In the genomic region with DNA sequence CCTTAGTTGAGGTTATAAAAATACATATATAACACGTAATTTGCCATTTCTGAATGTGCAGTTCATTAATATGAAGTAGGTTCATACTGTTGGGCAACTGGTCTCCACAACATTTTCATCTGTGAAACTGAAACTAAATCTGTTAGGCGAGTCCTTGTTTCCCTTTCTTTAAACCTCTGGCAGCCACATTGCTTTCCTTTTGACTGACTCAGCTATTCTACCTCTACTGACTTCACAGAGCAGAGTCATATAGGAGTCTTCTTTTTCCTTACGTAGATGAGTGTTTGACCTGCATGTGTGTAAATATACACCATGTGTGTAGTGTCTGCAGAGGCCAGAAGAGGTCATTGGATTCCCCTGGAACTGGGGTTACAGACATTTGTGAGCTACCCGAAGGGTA, we compare ENCODE assay signal across 23 mouse cellular contexts.
DNase-seq lines count a peak whose midpoint lies in the region; ATAC-seq lines count a peak whose summit lies in the region.
"Had no signal": no experiment of that assay in that cellular context is flagged by ENCODE, and none has a peak within 500 bp of the region (broad histone marks: within the 10 kb centered on the region; RNA-seq: fewer than 3 reads in every experiment).

No protein-coding gene starts in this region.

- DNase-seq in heart, adult 11 months: peak; percentile 45
- DNase-seq in heart, postnatal 4 days: no peak
- DNase-seq in adipocyte (ENCODE audit: low spot score): peak; percentile 40
- peak; percentile 38 for DNase-seq in induced T-regulatory cell, adult 2 months (ENCODE audit: low read depth)
- DNase-seq in thymus, postnatal 10 days (ENCODE audit: low spot score in 2 of 2): no peak
- DNase-seq in left cerebral cortex, postnatal 14 days (ENCODE audit: low spot score in 2 of 2): no peak
- DNase-seq: adrenal gland, postnatal 14 days; cerebellum, adult 11-12 months; cerebellum, adult 9-11 months; gastrocnemius, postnatal 14 days; heart, adult 18-20 months; kidney, postnatal 25 days; left cerebral cortex, postnatal 4 days; lung, adult 2 months; lung, postnatal 10 days; right cerebral cortex, postnatal 4 days; thymus, adult 18-20 months; thymus, postnatal 36 days had no signal

- ATAC-seq in monocyte, adult 5-6 weeks (replicated peaks; ENCODE audit: insufficient number of reproducible peaks, low FRiP score, low TSS enrichment, poor library complexity, severe bottlenecking): peak; percentile 41; the same call in 1 of the 2 replicates
- no peak for ATAC-seq in erythroid progenitor cell, adult 5-6 weeks (replicated peaks; ENCODE audit: low FRiP score, poor library complexity, severe bottlenecking)
- ATAC-seq: forebrain, embryonic 13.5 days; hindbrain, embryonic 16.5 days; intestine, embryonic 16.5 days had no signal

- intact Hi-C loops in left cerebral cortex, postnatal 14 days (cut with DNase I): no loop called here

Comparison
In these comparisons a context has a peak if more than half of its experiments do, and no peak if none do; other contexts are left out.
1. DNase-seq: peak in heart, adult 11 months (single experiment), adipocyte (single experiment) and induced T-regulatory cell, adult 2 months (single experiment); none in heart, postnatal 4 days (single experiment), thymus, postnatal 10 days (0 of 2) and left cerebral cortex, postnatal 14 days (0 of 2).